Mouse (Mus musculus) CH12.LX (cell line): ENCODE results near the gene Acsbg1. TPM values are rescaled to one million over a fixed set of nuclear protein-coding genes. Genes with fewer than 3 reads are reported as not detected.

Experiments used
- DNase-seq: peaks from one replicate; pipeline ENCODE4 v3.0.0-alpha.2; 2013; ENCODE audit errors: extremely low read depth
- H3K27ac ChIP-seq: 2 replicates; pipeline ENCODE4 v1.5.1; 2012; ENCODE audit warnings: low read depth, mild to moderate bottlenecking, control low read depth, moderate library complexity; ENCODE audit not compliant: insufficient read depth
- H3K27me3 ChIP-seq: replicated peaks from 2 replicates; pipeline ENCODE3; 2012; ENCODE audit warnings: inconsistent platforms
- H3K36me3 ChIP-seq, 2 experiments: replicated peaks in 1 of 2; 2 replicates each; pipeline versions ENCODE3 to v1.6.1; 2012; ENCODE audit warnings: inconsistent platforms in 1 of 2, low read length in 1 of 2, mild to moderate bottlenecking in 1 of 2, mixed read lengths in 1 of 2, moderate library complexity in 1 of 2; ENCODE audit not compliant: control insufficient read depth in 1 of 2, insufficient read depth in 1 of 2
- H3K4me1 ChIP-seq, 2 experiments: 2 replicates each; pipeline ENCODE4 v1.6.1; 2012; ENCODE audit warnings: inconsistent platforms in 1 of 2, moderate library complexity in 1 of 2; ENCODE audit not compliant: insufficient read depth in 2 of 2, control insufficient read depth in 1 of 2
- H3K4me2 ChIP-seq: 2 replicates; pipeline ENCODE4 v1.6.1; 2012; ENCODE audit warnings: low read depth, mild to moderate bottlenecking, control low read depth; ENCODE audit not compliant: poor library complexity, insufficient read depth, severe bottlenecking
- H3K4me3 ChIP-seq, 3 experiments: fragments of 150-350 bp in 1 of 3; sonication (generic) in 1 of 3; replicated peaks in 1 of 3; 2 replicates each; pipeline versions ENCODE3 to v1.5.1; 2011 to 2012; ENCODE audit warnings: low read depth in 2 of 3, low read length in 2 of 3, mild to moderate bottlenecking in 2 of 3, moderate library complexity in 2 of 3, control low read depth in 1 of 3, improper control_type of control experiment in 1 of 3, inconsistent platforms in 1 of 3, mixed read lengths in 1 of 3; ENCODE audit not compliant: poor library complexity in 1 of 3
- H3K79me2 ChIP-seq: replicated peaks from 2 replicates; pipeline ENCODE4 v1.6.1; 2012; ENCODE audit warnings: mild to moderate bottlenecking, moderate library complexity; ENCODE audit not compliant: control insufficient read depth, poor library complexity, insufficient read depth, severe bottlenecking; ENCODE audit errors: extremely low read depth
- H3K9ac ChIP-seq: 2 replicates; pipeline ENCODE4 v1.6.1; 2012; ENCODE audit warnings: low read depth, mild to moderate bottlenecking, control low read depth, moderate library complexity; ENCODE audit not compliant: insufficient read depth
- H3K9me3 ChIP-seq: replicated peaks from 2 replicates; pipeline ENCODE3; 2012; ENCODE audit warnings: low read length, inconsistent platforms, mixed read lengths
- CTCF ChIP-seq, 2 experiments: IDR thresholded peaks in 1 of 2; conservative IDR thresholded peaks in 1 of 2; 2 replicates each; pipeline ENCODE4 v1.5.1; 2011 to 2012; ENCODE audit warnings: low read depth in 2 of 2, low read length in 2 of 2, improper control_type of control experiment in 1 of 2, inconsistent platforms in 1 of 2, mild to moderate bottlenecking in 1 of 2, moderate library complexity in 1 of 2
- GABPA ChIP-seq: IDR thresholded peaks from 2 replicates; pipeline ENCODE4 v1.6.1; 2012; ENCODE audit warnings: low read depth, low read length, improper control_type of control experiment, inconsistent platforms; ENCODE audit not compliant: insufficient replicate concordance
- IRF4 ChIP-seq: IDR thresholded peaks from 2 replicates; pipeline ENCODE4 v1.6.1; 2014; ENCODE audit warnings: low read depth, mild to moderate bottlenecking, inconsistent platforms, low read length, improper control_type of control experiment
- MEF2A ChIP-seq: IDR thresholded peaks from 2 replicates; pipeline ENCODE4 v1.6.1; 2014; ENCODE audit warnings: low read depth, mild to moderate bottlenecking, inconsistent platforms, low read length, improper control_type of control experiment, borderline replicate concordance
- RAD21 ChIP-seq: IDR thresholded peaks from 2 replicates; pipeline ENCODE4 v1.6.1; 2011; ENCODE audit warnings: low read depth, mild to moderate bottlenecking, low read length, improper control_type of control experiment, moderate library complexity
- SMC3 ChIP-seq: IDR thresholded peaks from 2 replicates; pipeline ENCODE4 v1.6.1; 2011; ENCODE audit warnings: low read depth, low read length, improper control_type of control experiment
- ZNF384 ChIP-seq: IDR thresholded peaks from 2 replicates; pipeline ENCODE4 v1.6.1; 2012; ENCODE audit warnings: low read depth, low read length, improper control_type of control experiment, inconsistent platforms
- dilution Hi-C: fragments of 300-500 bp; cut with MboI; formaldehyde crosslinking; loops from 2 replicates; pipeline ENCODE4 v1.14.3; 2020; ENCODE audit warnings: low sequenced_read_pairs; ENCODE audit not compliant: extremely low pct_unique_long_range_greater_than_20kb, extremely low pct_ligation_motif_present
- in situ Hi-C: fragments of 300-500 bp; cut with MboI; formaldehyde crosslinking; loops from 3 replicates; pipeline ENCODE4 v1.14.3; 2019; ENCODE audit warnings: low sequenced_read_pairs, low pct_ligation_motif_present, low pct_unique_long_range_greater_than_20kb, mixed read lengths
- polyA plus RNA-seq: library from polyadenylated mRNA; unstranded; fragments of >175 nt; gene quantifications from 2 replicates; pipeline ENCODE4 v1.2.1, GENCODE M21; 2012; ENCODE audit warnings: low read depth; ENCODE audit not compliant: insufficient read length
- total RNA-seq, 2 experiments: library from RNA; depleted of rRNA; stranded (reverse); fragments of 300-350 nt in 1 of 2; fragments of >200 nt in 1 of 2; gene quantifications; 2 replicates each; pipeline ENCODE4 v1.2.3; 2012 to 2014

The Acsbg1 gene
- total and polyA plus RNA-seq, 3 experiments: 16.8 to 24.0 (median 23.6) TPM

- Histone ChIP-seq H3K36me3 (peaks cover 40 to 90% of the 10 kb centered on the region in 2 experiments), H3K27me3 (no peaks in the 10 kb centered on the region), H3K4me1 (no peaks in the 10 kb centered on the region), H3K9me3 (peaks cover 7% of the 10 kb centered on the region), H3K79me2 (peaks cover 5% of the 10 kb centered on the region; the same call in 1 of the 2 replicates), H3K27ac (no peak overlapping the region), H3K4me3 (no peak overlapping the region), H3K9ac (no peak overlapping the region), H3K4me2 (no peak overlapping the region)
- peak; percentile 25; the same call in 1 of the 2 replicates for TF ChIP-seq SMC3
- no peak for TF ChIP-seq IRF4
- no peak for TF ChIP-seq ZNF384
- peak in 1 of 2 experiments; percentile 47; a peak in 3 of 4 replicates for TF ChIP-seq CTCF (conservative IDR thresholded peaks at IDR 0.05 in 1 of 2, IDR thresholded peaks at IDR 0.05 in 1 of 2; ENCODE audit: low read depth in 2 of 2, low read length in 2 of 2)
- no peak; the same call in none of the 2 replicates for TF ChIP-seq RAD21
- DNase-seq: no peak
- dilution Hi-C loops (no loop called here), in situ Hi-C loops (no loop called here)
Observed at GRCm38 (mm10) chr9:54630905-54631304, 30.8 kb downstream of the Acsbg1 start.

- Histone ChIP-seq H3K4me2 (no peak overlapping the region), H3K4me1 (no peaks in the 10 kb centered on the region), H3K36me3 (peaks cover 47 to 91% of the 10 kb centered on the region in 2 experiments), H3K79me2 (0 out of 2 replicates have a peak, but pooled peaks cover 2% of the 10 kb centered on the region), H3K27me3 (no peaks in the 10 kb centered on the region), H3K9me3 (peaks cover 7% of the 10 kb centered on the region), H3K27ac (no peak overlapping the region), H3K4me3 (no peak overlapping the region), H3K9ac (no peak overlapping the region)
- DNase-seq: peak; percentile 22
- in situ Hi-C loops: no loop called here
- dilution Hi-C loops: no loop called here
- TF ChIP-seq RAD21 (peak; percentile 45), CTCF (conservative IDR thresholded peaks at IDR 0.05 in 1 of 2, IDR thresholded peaks at IDR 0.05 in 1 of 2; ENCODE audit: low read depth in 2 of 2, low read length in 2 of 2) (peak in 1 of 2 experiments; percentile 54; a peak in 2 of 4 replicates), SMC3 (peak; percentile 63), MEF2A (no peak)
Observed at GRCm38 (mm10) chr9:54629613-54630261, 31.9 kb downstream of the Acsbg1 start.

GRCm38 (mm10) chr9:54628752-54629151 lies 32.9 kb downstream of the Acsbg1 start:
- no peaks in the 10 kb centered on the region for H3K79me2 ChIP-seq
- dilution Hi-C loops (no loop called here), in situ Hi-C loops (no loop called here)
- peaks cover 51 to 93% of the 10 kb centered on the region in 2 experiments for H3K36me3 ChIP-seq
- no peak overlapping the region for H3K4me2 ChIP-seq
- H3K9me3 ChIP-seq: peaks cover 6% of the 10 kb centered on the region
- TF ChIP-seq CTCF (conservative IDR thresholded peaks at IDR 0.05 in 1 of 2, IDR thresholded peaks at IDR 0.05 in 1 of 2; ENCODE audit: low read depth in 2 of 2, low read length in 2 of 2) (peak in 1 of 2 experiments; percentile 19; a peak in 2 of 4 replicates), GABPA (no peak), SMC3 (peak; percentile 35; the same call in 1 of the 2 replicates)
- no peak for DNase-seq
- no peak overlapping the region for H3K4me3 ChIP-seq
- H3K4me1 ChIP-seq: no peaks in the 10 kb centered on the region
- H3K27me3 ChIP-seq: no peaks in the 10 kb centered on the region
- H3K27ac ChIP-seq: no peak overlapping the region
- H3K9ac ChIP-seq: no peak overlapping the region
